Mouse (Mus musculus): Measurements from ENCODE around the gene Gm11127. TPM values are rescaled to one million over a fixed set of nuclear protein-coding genes. Genes with fewer than 3 reads are reported as not detected.
A peak's percentile ranks its signal among the peaks of the same experiment; 100 is the strongest.
"Not testable (repeated sequence)": the region's sequence is repeated elsewhere in the genome, so short reads cannot be mapped to it uniquely, and the experiment has no call there.

The Gm11127 gene
- polyA plus RNA-seq, 1 experiment from 2014 or later = 0.24 TPM

DNA sequence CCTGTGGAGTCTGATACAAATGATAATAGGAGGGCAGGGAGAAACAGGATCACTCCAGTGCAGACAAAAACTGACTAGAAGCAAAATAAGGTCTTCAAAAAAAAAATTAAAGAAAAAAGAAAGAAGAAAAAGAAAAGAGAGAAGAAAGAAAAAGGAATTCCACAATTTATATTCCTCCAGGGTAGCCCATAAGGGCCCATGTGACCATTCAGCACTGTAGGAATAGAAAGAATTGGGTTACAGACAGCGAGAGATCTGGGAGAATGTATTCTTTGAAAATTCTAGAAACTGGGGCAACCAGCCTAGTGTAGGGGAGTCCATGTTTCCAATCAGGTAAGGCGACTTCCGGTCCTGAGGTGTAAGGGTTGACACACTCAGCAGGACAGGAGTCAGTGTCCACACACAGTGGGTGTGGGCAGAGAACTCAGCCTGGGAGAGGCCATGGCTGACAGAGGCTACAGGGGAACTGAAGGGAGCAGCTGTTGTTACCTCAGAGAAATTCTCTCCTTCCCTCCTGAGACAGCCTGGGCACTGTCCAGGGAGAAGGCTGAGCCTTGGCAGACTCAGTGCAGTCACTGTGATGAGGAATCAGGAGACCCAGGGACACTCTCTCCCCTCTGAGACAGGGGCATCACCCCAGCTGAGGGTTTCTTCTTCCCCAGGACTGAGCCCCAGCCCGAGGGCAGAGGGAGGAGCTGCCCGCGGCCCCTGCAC, 24.5 kb upstream of the Gm11127 start:
- not testable (repeated sequence) for H3K9ac ChIP-seq (ENCODE audit: low read length); H3K4me1 ChIP-seq (ENCODE audit: control insufficient read depth, insufficient read depth, low read length); H3K36me3 ChIP-seq (ENCODE audit: control insufficient read depth, insufficient read depth); H3K27ac ChIP-seq (ENCODE audit: low read length); ATAC-seq (replicated peaks; ENCODE audit: extremely low read depth, insufficient read depth, low FRiP score); H3K9me3 ChIP-seq (replicated peaks; ENCODE audit: control insufficient read depth, low read length)
- H3K4me3 ChIP-seq (ENCODE audit: low read length) = peak overlapping the region; percentile 59
- 51% methylated on average over 3 of the region's 6 CpGs for WGBS
- H3K27me3 ChIP-seq (ENCODE audit: control insufficient read depth, insufficient read depth, low read length) = peaks cover 27% of the 10 kb centered on the region
- H3K4me2 ChIP-seq (ENCODE audit: low read depth, low read length) = peak overlapping the region; percentile 98

DNA sequence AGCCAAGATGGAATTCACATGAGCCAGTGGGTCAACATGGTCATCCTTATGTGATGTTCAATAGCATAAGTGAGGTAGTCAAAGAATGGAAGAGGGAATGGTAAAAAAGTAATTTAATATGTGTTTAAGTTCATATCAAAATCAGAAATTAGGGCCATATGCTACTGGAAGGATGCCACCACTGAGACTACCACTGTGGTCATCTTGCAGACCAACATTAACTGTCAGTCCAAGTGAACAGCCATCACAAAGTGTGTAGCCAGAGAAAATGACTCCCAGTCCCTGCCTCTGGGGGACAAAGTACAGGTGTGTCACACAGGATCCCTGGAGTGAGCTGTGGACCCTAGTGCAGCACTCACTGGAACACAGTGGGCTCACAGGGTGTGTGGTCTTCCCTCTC, 23.7 kb upstream of the Gm11127 start:
- H3K4me2 ChIP-seq (ENCODE audit: low read depth, low read length); H3K9me3 ChIP-seq (replicated peaks; ENCODE audit: control insufficient read depth, low read length); H3K4me3 ChIP-seq (ENCODE audit: low read length); H3K27ac ChIP-seq (ENCODE audit: low read length); H3K4me1 ChIP-seq (ENCODE audit: control insufficient read depth, insufficient read depth, low read length); H3K36me3 ChIP-seq (ENCODE audit: control insufficient read depth, insufficient read depth); H3K9ac ChIP-seq (ENCODE audit: low read length); ATAC-seq (replicated peaks; ENCODE audit: extremely low read depth, insufficient read depth, low FRiP score): not testable (repeated sequence)
- peaks cover 27% of the 10 kb centered on the region for H3K27me3 ChIP-seq (ENCODE audit: control insufficient read depth, insufficient read depth, low read length)

DNA sequence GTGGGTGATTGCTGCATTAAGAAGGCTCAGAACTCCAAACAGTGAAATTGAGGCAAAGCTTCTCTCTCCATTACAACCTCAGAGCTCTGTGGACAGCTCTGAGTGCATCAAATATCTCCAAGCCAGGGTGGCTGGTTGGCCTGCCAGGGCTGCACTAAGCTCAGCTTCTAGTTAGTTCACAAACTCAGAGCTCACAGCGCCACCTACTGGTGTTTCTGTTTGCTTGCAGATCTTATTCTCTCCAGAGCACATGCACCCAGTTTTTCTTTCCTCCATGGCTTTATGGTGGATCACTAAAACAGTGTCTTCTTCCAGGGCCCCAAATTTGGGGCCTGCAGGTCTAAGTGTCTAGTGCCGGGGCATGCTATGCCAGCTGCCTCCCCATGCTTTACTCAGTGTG, 2.7 kb upstream of the Gm11127 start:
- Histone ChIP-seq H3K4me2 (ENCODE audit: low read depth, low read length) (no peak overlapping the region), H3K27me3 (ENCODE audit: control insufficient read depth, insufficient read depth, low read length) (no peaks in the 10 kb centered on the region; the same call in 1 of the 2 replicates), H3K9ac (ENCODE audit: low read length) (no peak overlapping the region), H3K4me3 (ENCODE audit: low read length) (no peak overlapping the region), H3K36me3 (ENCODE audit: control insufficient read depth, insufficient read depth) (no peaks in the 10 kb centered on the region), H3K9me3 (replicated peaks; ENCODE audit: control insufficient read depth, low read length) (no peaks in the 10 kb centered on the region), H3K27ac (ENCODE audit: low read length) (no peak overlapping the region), H3K4me1 (ENCODE audit: control insufficient read depth, insufficient read depth, low read length) (no peaks in the 10 kb centered on the region)
- ATAC-seq (replicated peaks; ENCODE audit: extremely low read depth, insufficient read depth, low FRiP score) = no peak
- WGBS = 22% methylated on average over 2 of the region's 2 CpGs

DNA sequence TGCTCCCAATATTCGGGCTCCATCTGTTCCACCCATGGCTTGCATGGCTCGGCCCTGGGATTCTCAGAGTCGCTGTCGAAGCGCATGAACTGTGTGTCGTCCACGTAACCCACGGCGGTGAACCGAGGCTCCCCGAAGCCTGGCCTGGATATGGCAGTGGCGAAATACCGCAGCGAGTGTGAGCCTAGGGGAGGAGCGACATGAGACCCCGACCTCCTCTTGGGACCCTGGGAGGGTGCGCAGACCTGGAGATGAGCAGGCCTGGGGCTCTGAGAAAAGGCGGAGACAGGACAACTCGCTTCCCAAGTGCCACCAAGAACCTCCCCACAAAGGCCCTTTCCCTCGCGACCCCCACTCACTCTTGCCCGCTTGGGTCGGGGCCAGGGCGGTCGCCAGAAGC, 244 bp downstream of the Gm11127 start:
- not testable (repeated sequence) for H3K4me2 ChIP-seq (ENCODE audit: low read depth, low read length); H3K27ac ChIP-seq (ENCODE audit: low read length); H3K9me3 ChIP-seq (replicated peaks; ENCODE audit: control insufficient read depth, low read length); H3K4me1 ChIP-seq (ENCODE audit: control insufficient read depth, insufficient read depth, low read length); H3K4me3 ChIP-seq (ENCODE audit: low read length); ATAC-seq (replicated peaks; ENCODE audit: extremely low read depth, insufficient read depth, low FRiP score); H3K9ac ChIP-seq (ENCODE audit: low read length); H3K27me3 ChIP-seq (ENCODE audit: control insufficient read depth, insufficient read depth, low read length); H3K36me3 ChIP-seq (ENCODE audit: control insufficient read depth, insufficient read depth)
- WGBS = 85% methylated on average over 23 of the region's 25 CpGs

DNA sequence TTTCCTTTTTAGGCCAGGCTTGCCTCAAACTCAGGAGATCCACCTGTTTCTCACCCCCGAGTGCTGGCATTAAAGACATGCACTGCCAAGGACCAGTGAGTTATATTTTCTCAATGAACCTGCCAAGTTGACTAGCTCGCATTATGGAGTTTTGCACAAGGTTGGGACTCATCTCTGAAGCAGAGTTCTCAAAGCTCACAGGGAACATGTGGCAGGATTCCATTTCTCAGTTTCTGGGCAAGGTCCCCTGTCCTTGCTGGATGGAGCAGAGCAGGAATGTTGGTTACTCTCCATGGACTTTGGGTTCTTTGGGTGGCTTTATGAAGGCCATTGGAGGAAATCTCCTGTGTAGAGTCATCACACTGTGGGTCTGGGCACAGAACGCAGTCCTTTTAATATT, 14.9 kb downstream of the Gm11127 start:
- H3K4me3 ChIP-seq (ENCODE audit: low read length) = peak overlapping the region; percentile 60
- peak overlapping the region; percentile 80 for H3K4me2 ChIP-seq (ENCODE audit: low read depth, low read length)
- 79% methylated on average over 3 of the region's 3 CpGs for WGBS
- H3K27me3 ChIP-seq (ENCODE audit: control insufficient read depth, insufficient read depth, low read length) = no peaks in the 10 kb centered on the region; the same call in 1 of the 2 replicates
- H3K4me1 ChIP-seq (ENCODE audit: control insufficient read depth, insufficient read depth, low read length) = peaks cover 4% of the 10 kb centered on the region
- H3K27ac ChIP-seq (ENCODE audit: low read length) = peak overlapping the region; percentile 48; the same call in 1 of the 2 replicates
- H3K9ac ChIP-seq (ENCODE audit: low read length) = peak overlapping the region; percentile 70
- ATAC-seq (replicated peaks; ENCODE audit: extremely low read depth, insufficient read depth, low FRiP score) = no peak
- H3K9me3 ChIP-seq (replicated peaks; ENCODE audit: control insufficient read depth, low read length) = no peaks in the 10 kb centered on the region
- no peaks in the 10 kb centered on the region for H3K36me3 ChIP-seq (ENCODE audit: control insufficient read depth, insufficient read depth)

DNA sequence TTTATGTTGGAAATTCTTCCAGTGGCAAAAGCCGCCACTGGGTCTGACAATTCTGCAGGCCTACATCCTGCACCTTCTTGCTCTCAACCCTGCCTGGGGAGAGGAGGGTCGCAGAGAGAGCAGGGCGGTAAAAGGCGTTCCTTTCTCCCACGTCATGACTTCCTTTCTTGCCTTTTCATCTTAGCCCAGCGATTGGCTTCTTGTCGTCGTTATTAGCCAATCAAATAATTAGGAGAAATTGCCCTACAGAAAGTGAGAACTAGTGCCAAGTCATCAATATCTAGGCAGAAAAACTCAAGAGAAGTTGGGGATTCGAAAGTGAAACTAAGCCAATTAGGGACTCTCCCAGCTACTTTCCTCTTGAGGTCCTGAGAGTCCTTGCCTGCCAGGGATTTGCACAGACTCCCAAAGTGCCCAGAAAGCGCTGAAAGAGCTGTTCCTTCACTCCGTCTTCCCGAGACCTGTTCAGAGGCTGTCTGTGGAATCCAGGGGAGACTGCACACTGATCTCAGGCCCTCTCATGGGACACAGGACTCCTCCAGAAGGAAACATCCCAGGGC, 15.5 kb downstream of the Gm11127 start, which contains the start of the genes H2-T22 and Gm6034:
TSS of gene H2-T22 (minus strand) at position 138 of the 560 bp plus-strand sequence.
TSS of gene Gm6034 (plus strand) at position 352 of the 560 bp plus-strand sequence.
- H3K9me3 ChIP-seq (replicated peaks; ENCODE audit: control insufficient read depth, low read length); H3K27me3 ChIP-seq (ENCODE audit: control insufficient read depth, insufficient read depth, low read length); H3K4me1 ChIP-seq (ENCODE audit: control insufficient read depth, insufficient read depth, low read length); H3K36me3 ChIP-seq (ENCODE audit: control insufficient read depth, insufficient read depth): not testable (repeated sequence)
- peak; percentile 95 for ATAC-seq (replicated peaks; ENCODE audit: extremely low read depth, insufficient read depth, low FRiP score)
- under 1% methylated on average over 12 of the region's 12 CpGs for WGBS
- H3K4me3 ChIP-seq (ENCODE audit: low read length) = peak within 1 kb of the TSS; percentile 60
- H3K4me2 ChIP-seq (ENCODE audit: low read depth, low read length) = peak within 1 kb of the TSS; percentile 80
- H3K27ac ChIP-seq (ENCODE audit: low read length) = peak within 1 kb of the TSS; percentile 48; the same call in 1 of the 2 replicates
- H3K9ac ChIP-seq (ENCODE audit: low read length) = peak within 1 kb of the TSS; percentile 70

DNA sequence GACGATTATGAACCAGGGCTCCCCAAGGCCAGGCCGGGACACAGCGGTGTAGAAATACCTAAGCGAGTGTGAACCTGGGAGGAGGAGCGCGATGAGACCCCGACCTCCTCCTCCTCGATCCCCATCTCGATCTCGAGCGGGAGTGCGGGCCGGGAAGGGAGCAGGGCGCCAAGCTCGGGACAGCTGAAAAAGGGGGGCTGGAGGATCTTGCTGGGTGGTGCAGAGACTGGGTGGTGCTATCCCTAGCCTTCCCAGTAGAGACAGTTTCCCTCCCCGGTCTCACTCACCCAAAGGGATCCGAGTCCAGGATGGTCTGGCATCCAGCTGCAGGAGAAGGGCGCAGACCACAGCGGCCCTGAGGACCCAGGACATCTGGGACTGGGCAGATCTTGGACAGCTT, 16.1 kb downstream of the Gm11127 start:
- H3K9me3 ChIP-seq (replicated peaks; ENCODE audit: control insufficient read depth, low read length); H3K27ac ChIP-seq (ENCODE audit: low read length); H3K27me3 ChIP-seq (ENCODE audit: control insufficient read depth, insufficient read depth, low read length); H3K4me1 ChIP-seq (ENCODE audit: control insufficient read depth, insufficient read depth, low read length); H3K36me3 ChIP-seq (ENCODE audit: control insufficient read depth, insufficient read depth): not testable (repeated sequence)
- 2% methylated on average over 19 of the region's 19 CpGs for WGBS
- Histone ChIP-seq H3K4me3 (ENCODE audit: low read length) (peak overlapping the region; percentile 60), H3K9ac (ENCODE audit: low read length) (peak overlapping the region; percentile 70), H3K4me2 (ENCODE audit: low read depth, low read length) (peak overlapping the region; percentile 80)
- ATAC-seq (replicated peaks; ENCODE audit: extremely low read depth, insufficient read depth, low FRiP score) = peak; percentile 69

DNA sequence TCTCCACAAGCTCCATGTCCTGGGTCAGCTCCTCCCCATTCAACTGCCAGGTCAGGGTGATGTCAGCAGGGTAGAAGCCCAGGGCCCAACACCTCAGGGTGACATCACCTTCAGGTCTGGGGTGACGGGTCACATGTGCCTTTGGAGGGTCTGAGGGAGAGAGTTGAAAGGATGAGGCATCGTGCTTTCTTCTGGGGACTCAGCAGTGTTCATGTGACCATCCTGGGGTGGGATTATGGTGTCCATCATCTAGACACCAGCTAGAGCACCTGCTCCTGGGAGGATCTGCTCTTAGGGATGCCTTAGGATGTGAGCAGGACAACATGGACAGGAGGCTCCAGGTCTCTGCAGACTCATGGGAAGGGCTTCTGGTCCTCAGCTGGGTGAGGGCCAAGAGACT, 17.6 kb downstream of the Gm11127 start:
- H3K4me2 ChIP-seq (ENCODE audit: low read depth, low read length); H3K27ac ChIP-seq (ENCODE audit: low read length); H3K4me3 ChIP-seq (ENCODE audit: low read length); ATAC-seq (replicated peaks; ENCODE audit: extremely low read depth, insufficient read depth, low FRiP score); H3K4me1 ChIP-seq (ENCODE audit: control insufficient read depth, insufficient read depth, low read length); H3K36me3 ChIP-seq (ENCODE audit: control insufficient read depth, insufficient read depth); H3K27me3 ChIP-seq (ENCODE audit: control insufficient read depth, insufficient read depth, low read length); H3K9ac ChIP-seq (ENCODE audit: low read length); H3K9me3 ChIP-seq (replicated peaks; ENCODE audit: control insufficient read depth, low read length): not testable (repeated sequence)
- WGBS = 79% methylated on average over 2 of the region's 2 CpGs

DNA sequence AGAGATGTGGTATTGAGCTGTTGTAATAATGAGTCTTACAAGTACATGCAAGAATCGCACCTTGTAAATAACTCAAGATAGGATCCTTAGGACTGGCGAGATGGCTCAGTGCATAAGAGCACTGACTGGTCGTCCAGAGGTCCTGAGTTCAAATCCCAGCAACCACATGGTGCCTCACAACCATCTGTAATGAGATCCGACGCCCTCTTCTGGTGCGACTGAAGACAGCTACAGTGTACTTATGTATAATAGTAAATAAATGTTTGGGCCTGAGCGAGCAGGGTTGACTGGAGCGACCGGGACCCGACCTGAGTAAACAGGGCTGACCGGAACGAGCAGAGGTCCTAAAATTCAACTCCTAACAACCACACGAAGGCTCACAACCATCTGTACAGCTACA, 22.0 kb downstream of the Gm11127 start:
- WGBS = 84% methylated on average over 13 of the region's 13 CpGs
- H3K36me3 ChIP-seq (ENCODE audit: control insufficient read depth, insufficient read depth); H3K4me3 ChIP-seq (ENCODE audit: low read length); H3K9me3 ChIP-seq (replicated peaks; ENCODE audit: control insufficient read depth, low read length); ATAC-seq (replicated peaks; ENCODE audit: extremely low read depth, insufficient read depth, low FRiP score); H3K4me1 ChIP-seq (ENCODE audit: control insufficient read depth, insufficient read depth, low read length); H3K27ac ChIP-seq (ENCODE audit: low read length); H3K27me3 ChIP-seq (ENCODE audit: control insufficient read depth, insufficient read depth, low read length); H3K4me2 ChIP-seq (ENCODE audit: low read depth, low read length); H3K9ac ChIP-seq (ENCODE audit: low read length): not testable (repeated sequence)

Measured in heart, embryonic 16.5 days (tissue).